Mouse (Mus musculus) myocyte (in vitro differentiated cells): ENCODE measurements around the gene Mfsd9.

Experiments used
- CEBPB ChIP-seq: IDR thresholded peaks from 2 replicates; pipeline ENCODE4 v1.6.1; 2011; ENCODE audit warnings: mild to moderate bottlenecking, moderate library complexity; ENCODE audit not compliant: poor library complexity, insufficient read depth, severe bottlenecking
- E2F4 ChIP-seq: IDR thresholded peaks from one replicate; pipeline ENCODE4 v1.6.1; 2011; ENCODE audit warnings: mild to moderate bottlenecking, control low read depth, moderate library complexity; ENCODE audit not compliant: insufficient read depth
- MAX ChIP-seq: IDR thresholded peaks from one replicate; pipeline ENCODE4 v1.6.1; 2011; ENCODE audit warnings: low read depth, mild to moderate bottlenecking, control low read depth
- MYOD1 ChIP-seq, 3 experiments: IDR thresholded peaks; one replicate each; pipeline ENCODE4 v1.6.1; 2011; ENCODE audit warnings: control low read depth in 2 of 3, low read depth in 2 of 3, mild to moderate bottlenecking in 2 of 3, moderate library complexity in 1 of 3; ENCODE audit not compliant: insufficient read length in 2 of 3, control insufficient read depth in 1 of 3
- MYOG ChIP-seq, 3 experiments: IDR thresholded peaks; one replicate each; pipeline ENCODE4 v1.6.1; 2011; ENCODE audit warnings: control low read depth in 2 of 3, low read depth in 2 of 3, mild to moderate bottlenecking in 2 of 3; ENCODE audit not compliant: insufficient read length in 2 of 3, control insufficient read depth in 1 of 3, insufficient read depth in 1 of 3
- POLR2A ChIP-seq: IDR thresholded peaks from one replicate; pipeline ENCODE4 v1.6.1; 2011; ENCODE audit warnings: low read depth, mild to moderate bottlenecking, control low read depth, moderate library complexity; ENCODE audit not compliant: insufficient read length
- POLR2AphosphoS2 ChIP-seq: IDR thresholded peaks from one replicate; pipeline ENCODE4 v1.6.1; 2011; ENCODE audit warnings: low read depth, control low read depth; ENCODE audit not compliant: insufficient read length
- SRF ChIP-seq: IDR thresholded peaks from one replicate; pipeline ENCODE4 v1.6.1; 2011; ENCODE audit warnings: low read depth; ENCODE audit not compliant: control insufficient read depth, insufficient read length
- TCF12 ChIP-seq: IDR thresholded peaks from one replicate; pipeline ENCODE4 v1.6.1; 2011; ENCODE audit warnings: mild to moderate bottlenecking, control low read depth; ENCODE audit not compliant: poor library complexity, insufficient read depth, severe bottlenecking
- TCF3 ChIP-seq: IDR thresholded peaks from one replicate; pipeline ENCODE4 v1.6.1; 2011; ENCODE audit warnings: low read depth, control low read depth; ENCODE audit not compliant: insufficient read length
- USF1 ChIP-seq: IDR thresholded peaks from one replicate; pipeline ENCODE4 v1.6.1; 2011; ENCODE audit warnings: low read depth, mild to moderate bottlenecking, control low read depth, moderate library complexity

DNA sequence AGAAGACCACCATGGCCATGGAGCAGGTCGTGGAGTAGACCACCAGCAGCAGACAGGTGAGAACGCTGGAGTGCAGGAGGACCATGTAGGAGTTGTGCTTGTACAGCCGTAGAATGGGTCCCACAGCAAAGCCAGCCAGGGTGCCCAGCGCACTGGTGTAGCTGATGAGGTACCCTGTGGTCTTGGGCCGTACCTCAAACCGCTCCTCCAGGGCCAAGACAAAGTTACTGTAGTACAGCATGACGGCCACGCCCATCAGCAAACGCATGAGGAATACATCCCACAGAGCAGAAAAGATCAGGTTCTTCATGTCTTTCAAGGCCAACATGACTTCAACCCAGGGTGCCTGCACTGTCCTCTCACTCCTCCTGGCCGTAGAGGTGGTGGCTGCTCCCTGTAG is 16.4 kb downstream of the Mfsd9 start:
- no peak for TF ChIP-seq POLR2A
- TF ChIP-seq POLR2AphosphoS2 = no peak
- TF ChIP-seq E2F4 = no peak
- no peak for TF ChIP-seq TCF12
- no peak for TF ChIP-seq CEBPB
- TF ChIP-seq MAX = no peak
- TF ChIP-seq MYOG (IDR thresholded peaks at IDR 0.05; ENCODE audit: control insufficient read depth in 1 of 3, insufficient read depth in 1 of 3, insufficient read length in 2 of 3, low read depth in 2 of 3) = no peak
- no peak for TF ChIP-seq SRF
- no peak for TF ChIP-seq TCF3
- TF ChIP-seq MYOD1 (IDR thresholded peaks at IDR 0.05; ENCODE audit: control insufficient read depth in 1 of 3, insufficient read length in 2 of 3, low read depth in 2 of 3) = no peak
- no peak for TF ChIP-seq USF1
